Mouse (Mus musculus) macrophage (primary cell): Measurements from ENCODE around the gene Gna15. TPM values are rescaled to one million over a fixed set of nuclear protein-coding genes. Genes with fewer than 3 reads are reported as not detected.

ENCODE experiments used
- H3K27ac ChIP-seq: fragments of 350-480 bp; formaldehyde crosslinking; 2 replicates; pipeline ENCODE4 v1.9.0; 2021
- H3K36me3 ChIP-seq: fragments of 350-480 bp; formaldehyde crosslinking; 2 replicates; pipeline ENCODE4 v1.9.0; 2021; ENCODE audit errors: inconsistent target
- H3K4me3 ChIP-seq: fragments of 350-480 bp; formaldehyde crosslinking; 2 replicates; pipeline ENCODE4 v1.9.0; 2021; ENCODE audit errors: inconsistent target
- H3K79me2 ChIP-seq: fragments of 350-480 bp; formaldehyde crosslinking; 2 replicates; pipeline ENCODE4 v1.9.0; 2021; ENCODE audit errors: inconsistent target
- WGBS: methylation state at CpG from one replicate; pipeline ENCODE4 v1.1.7; 2026; ENCODE audit warnings: inconsistent platforms; ENCODE audit not compliant: missing documents; 5-methylcytosine and 5-hydroxymethylcytosine counted together
- polyA plus RNA-seq: library from polyadenylated mRNA; stranded (reverse); fragments of 250-400 nt; gene quantifications from 3 replicates; pipeline ENCODE4 v1.2.4, GENCODE M21; 2018; ENCODE audit warnings: inconsistent platforms

Gene Gna15
- polyA plus RNA-seq, 1 experiment from 2014 or later, result 4.6 TPM

GRCm38 (mm10) chr10:81486496-81486895, 37.5 kb downstream of the Gna15 start:
- Histone ChIP-seq H3K4me3 (no peak overlapping the region), H3K27ac (no peak overlapping the region), H3K36me3 (peaks cover 49% of the 10 kb centered on the region), H3K79me2 (no peaks in the 10 kb centered on the region)
- 93% methylated on average over 10 of the region's 10 CpGs for WGBS

- Histone ChIP-seq H3K27ac (no peak overlapping the region), H3K36me3 (peaks cover 39% of the 10 kb centered on the region; the same call in 1 of the 2 replicates), H3K4me3 (no peak overlapping the region), H3K79me2 (no peaks in the 10 kb centered on the region)
- WGBS, result 80% methylated on average over 7 of the region's 7 CpGs
Observed at GRCm38 (mm10) chr10:81485479-81486018, 38.5 kb downstream of the Gna15 start.

GRCm38 (mm10) chr10:81485060-81485449, 39.0 kb downstream of the Gna15 start:
- 9% methylated on average over 2 of the region's 2 CpGs for WGBS
- H3K4me3 ChIP-seq, result no peak overlapping the region
- peaks cover 34% of the 10 kb centered on the region; the same call in 1 of the 2 replicates for H3K36me3 ChIP-seq
- no peaks in the 10 kb centered on the region for H3K79me2 ChIP-seq
- no peak overlapping the region for H3K27ac ChIP-seq

- Histone ChIP-seq H3K4me3 (no peak overlapping the region), H3K36me3 (peaks cover 29% of the 10 kb centered on the region; the same call in 1 of the 2 replicates), H3K27ac (no peak overlapping the region), H3K79me2 (no peaks in the 10 kb centered on the region)
- WGBS, result 77% methylated on average over 6 of the region's 6 CpGs
Observed at GRCm38 (mm10) chr10:81484441-81485059, 39.5 kb downstream of the Gna15 start.

- H3K79me2 ChIP-seq, result no peaks in the 10 kb centered on the region
- 0% methylated on average over 4 of the region's 9 CpGs for WGBS
- H3K27ac ChIP-seq, result no peak overlapping the region
- H3K36me3 ChIP-seq, result peaks cover 24% of the 10 kb centered on the region; the same call in 1 of the 2 replicates
- no peak overlapping the region for H3K4me3 ChIP-seq
Observed at GRCm38 (mm10) chr10:81483983-81484382, 40.0 kb downstream of the Gna15 start.

GRCm38 (mm10) chr10:81482533-81482889, 41.5 kb downstream of the Gna15 start, which contains the start of gene Celf5:
Celf5 (minus strand) TSS chr10:81482709.
- peaks cover 9% of the 10 kb centered on the region; the same call in 1 of the 2 replicates for H3K36me3 ChIP-seq
- no peak within 1 kb of the TSS for H3K27ac ChIP-seq
- WGBS, result under 1% methylated on average over 35 of the region's 36 CpGs
- no peaks in the 10 kb centered on the region for H3K79me2 ChIP-seq
- H3K4me3 ChIP-seq, result no peak within 1 kb of the TSS

GRCm38 (mm10) chr10:81481605-81482532, 42.2 kb downstream of the Gna15 start:
- no peak overlapping the region for H3K27ac ChIP-seq
- 4% methylated on average over 30 of the region's 35 CpGs for WGBS
- H3K79me2 ChIP-seq, result no peaks in the 10 kb centered on the region
- 0 out of 2 replicates have a peak, but pooled peaks cover 3% of the 10 kb centered on the region for H3K36me3 ChIP-seq
- no peak overlapping the region for H3K4me3 ChIP-seq

GRCm38 (mm10) chr10:81474461-81474860, 49.6 kb downstream of the Gna15 start:
- Histone ChIP-seq H3K4me3 (no peak overlapping the region), H3K27ac (no peak overlapping the region), H3K36me3 (no peaks in the 10 kb centered on the region), H3K79me2 (no peaks in the 10 kb centered on the region)
- WGBS, result 74% methylated on average over 10 of the region's 10 CpGs

GRCm38 (mm10) chr10:81473003-81473451, 51.0 kb downstream of the Gna15 start:
- no peaks in the 10 kb centered on the region for H3K79me2 ChIP-seq
- no peak overlapping the region for H3K27ac ChIP-seq
- no peak overlapping the region for H3K4me3 ChIP-seq
- no peaks in the 10 kb centered on the region for H3K36me3 ChIP-seq
- 2% methylated on average over 22 of the region's 22 CpGs for WGBS

- 6% methylated on average over 4 of the region's 18 CpGs for WGBS
- Histone ChIP-seq H3K79me2 (no peaks in the 10 kb centered on the region), H3K27ac (no peak overlapping the region), H3K4me3 (no peak overlapping the region), H3K36me3 (no peaks in the 10 kb centered on the region)
Observed at GRCm38 (mm10) chr10:81472403-81473002, 51.5 kb downstream of the Gna15 start.

- 40% methylated on average over 18 of the region's 18 CpGs for WGBS
- Histone ChIP-seq H3K36me3 (no peaks in the 10 kb centered on the region), H3K4me3 (no peak overlapping the region), H3K27ac (no peak overlapping the region), H3K79me2 (no peaks in the 10 kb centered on the region)
Observed at GRCm38 (mm10) chr10:81470454-81470853, 53.6 kb downstream of the Gna15 start.

GRCm38 (mm10) chr10:81469253-81469652, 54.8 kb downstream of the Gna15 start:
- Histone ChIP-seq H3K4me3 (no peak overlapping the region), H3K27ac (no peak overlapping the region), H3K79me2 (no peaks in the 10 kb centered on the region), H3K36me3 (no peaks in the 10 kb centered on the region)
- WGBS, result 77% methylated on average over 5 of the region's 5 CpGs

GRCm38 (mm10) chr10:81467670-81468235, 56.3 kb downstream of the Gna15 start:
- no peak overlapping the region for H3K27ac ChIP-seq
- H3K4me3 ChIP-seq, result no peak overlapping the region
- H3K36me3 ChIP-seq, result no peaks in the 10 kb centered on the region
- no peaks in the 10 kb centered on the region for H3K79me2 ChIP-seq
- WGBS, result 77% methylated on average over 16 of the region's 16 CpGs

GRCm38 (mm10) chr10:81466881-81467280, 57.1 kb downstream of the Gna15 start:
- H3K27ac ChIP-seq, result no peak overlapping the region
- WGBS, result 90% methylated on average over 14 of the region's 14 CpGs
- no peaks in the 10 kb centered on the region for H3K79me2 ChIP-seq
- H3K4me3 ChIP-seq, result no peak overlapping the region
- H3K36me3 ChIP-seq, result no peaks in the 10 kb centered on the region
